Mouse (Mus musculus) liver, embryonic 15.5 days (tissue): Measurements from ENCODE around the gene Lin28a. TPM values are rescaled to one million over a fixed set of nuclear protein-coding genes. Genes with fewer than 3 reads are reported as not detected.

Experiments used
- ATAC-seq: fragments of 200-750 bp; cut with Nextera tagmentation; 2 replicates; pipeline ENCODE4 v1.8.0; 2017; ENCODE audit warnings: moderate number of reproducible peaks, mild to moderate bottlenecking, moderate library complexity; ENCODE audit not compliant: insufficient read depth
- H3K27ac ChIP-seq: fragments of 300-500 bp; sonication (generic); replicated peaks from 2 replicates; pipeline ENCODE4 v1.5.1; 2015; ENCODE audit warnings: mild to moderate bottlenecking, inconsistent platforms
- H3K27me3 ChIP-seq: fragments of 300-500 bp; sonication (generic); 2 replicates; pipeline ENCODE4 v1.6.1; 2015; ENCODE audit warnings: mild to moderate bottlenecking, inconsistent platforms
- H3K36me3 ChIP-seq: fragments of 300-500 bp; sonication (generic); replicated peaks from 2 replicates; pipeline ENCODE4 v1.6.1; 2015; ENCODE audit warnings: moderate library complexity, mild to moderate bottlenecking, inconsistent platforms
- H3K4me1 ChIP-seq: fragments of 300-500 bp; sonication (generic); replicated peaks from 2 replicates; pipeline ENCODE4 v1.6.1; 2015; ENCODE audit warnings: inconsistent platforms
- H3K4me2 ChIP-seq: fragments of 300-500 bp; sonication (generic); 2 replicates; pipeline ENCODE4 v1.6.1; 2015; ENCODE audit warnings: moderate library complexity, mild to moderate bottlenecking, inconsistent platforms
- H3K4me3 ChIP-seq: fragments of 300-500 bp; sonication (generic); replicated peaks from 2 replicates; pipeline ENCODE4 v1.5.1; 2015; ENCODE audit warnings: mild to moderate bottlenecking, inconsistent platforms
- H3K9ac ChIP-seq: fragments of 300-500 bp; sonication (generic); 2 replicates; pipeline ENCODE4 v1.6.1; 2015; ENCODE audit warnings: moderate library complexity, mild to moderate bottlenecking, inconsistent platforms
- H3K9me3 ChIP-seq: fragments of 300-500 bp; sonication (generic); replicated peaks from 2 replicates; pipeline ENCODE4 v1.6.1; 2016; ENCODE audit warnings: inconsistent platforms
- WGBS: fragments of 180-500 bp; shearing (Covaris S2); methylation state at CpG from one replicate; pipeline ENCODE4 v1.1.7; 2015; ENCODE audit warnings: mixed read lengths; ENCODE audit not compliant: insufficient replicate concordance; 5-methylcytosine and 5-hydroxymethylcytosine counted together
- polyA plus RNA-seq: library from polyadenylated mRNA; unstranded; fragments of >200 nt; fragmentation: Nextera tagmentation; extraction: Ambion mirVana; gene quantifications from 2 replicates; pipeline ENCODE4 v1.2.1, GENCODE M21; 2015

The Lin28a gene
- polyA plus RNA-seq = 0.91 and 1.5 TPM in 2 replicates

DNA sequence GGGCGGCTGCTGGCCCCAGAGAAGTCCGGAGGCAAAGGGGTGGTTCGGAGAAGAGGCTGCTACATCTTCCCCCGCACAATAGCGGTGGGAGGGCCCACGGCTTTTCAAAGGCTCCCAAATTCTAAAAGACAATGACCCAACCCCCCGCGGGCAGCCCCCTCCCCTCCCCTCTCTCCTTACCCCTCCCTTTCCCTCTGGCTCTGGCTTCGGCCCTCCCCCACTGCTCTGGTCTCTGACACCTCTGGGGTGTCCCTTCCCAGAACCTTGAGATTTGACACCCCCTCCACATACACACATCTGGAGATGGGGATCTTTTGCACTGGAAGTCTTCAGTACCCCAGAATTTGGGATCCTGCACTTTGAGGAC is at the start of gene Lin28a:
Lin28a (minus strand) TSS at position 63 of the 367 bp plus-strand sequence.
- peaks cover 15% of the 10 kb centered on the region for H3K4me1 ChIP-seq
- no peak for ATAC-seq
- no peaks in the 10 kb centered on the region for H3K9me3 ChIP-seq
- H3K4me3 ChIP-seq = peak within 1 kb of the TSS; percentile 25
- H3K27me3 ChIP-seq = peaks cover 73% of the 10 kb centered on the region
- 6% methylated on average over 9 of the region's 9 CpGs for WGBS
- no peak within 1 kb of the TSS for H3K9ac ChIP-seq
- H3K36me3 ChIP-seq = no peaks in the 10 kb centered on the region
- H3K27ac ChIP-seq = no peak within 1 kb of the TSS
- H3K4me2 ChIP-seq = peak within 1 kb of the TSS; percentile 55

DNA sequence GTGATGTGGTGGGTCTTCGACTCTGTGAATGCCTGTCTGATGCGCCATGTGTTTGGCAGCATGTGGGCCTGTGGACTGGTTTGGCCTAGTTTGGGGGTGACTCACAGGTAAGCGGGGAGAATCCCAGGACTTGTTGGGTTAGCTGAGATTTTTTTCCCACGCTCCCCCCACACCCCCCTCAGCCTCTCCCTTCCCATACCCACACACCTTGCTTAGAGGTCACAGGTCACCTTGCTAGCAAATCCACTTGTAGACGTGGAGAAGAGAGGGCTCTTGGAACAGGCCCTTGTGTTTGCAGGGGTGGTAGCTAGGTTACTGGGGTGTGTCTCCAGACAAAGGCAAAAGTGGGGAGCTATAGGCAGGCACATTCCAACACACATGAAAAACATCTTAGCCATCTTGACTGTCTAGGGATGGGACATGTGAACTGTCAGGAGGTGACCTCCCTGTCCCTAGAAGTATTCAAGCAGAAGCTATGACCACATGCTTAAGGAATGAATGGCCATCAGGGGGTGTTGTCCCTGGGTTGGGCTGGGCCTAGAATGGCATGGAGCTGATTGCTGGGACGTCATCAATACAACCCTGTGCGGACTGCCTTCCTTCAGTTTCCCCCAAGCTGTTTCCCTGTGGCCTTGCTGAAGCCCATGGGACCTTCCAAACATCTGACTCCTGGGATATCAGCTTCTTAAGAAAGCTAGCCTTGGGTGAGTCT is 49.3 kb upstream of the Lin28a start:
- Histone ChIP-seq H3K9ac (no peak overlapping the region), H3K4me1 (no peaks in the 10 kb centered on the region), H3K27ac (no peak overlapping the region), H3K36me3 (no peaks in the 10 kb centered on the region), H3K9me3 (no peaks in the 10 kb centered on the region), H3K27me3 (peaks cover 27% of the 10 kb centered on the region), H3K4me2 (no peak overlapping the region), H3K4me3 (no peak overlapping the region)
- 66% methylated on average over 7 of the region's 7 CpGs for WGBS
- ATAC-seq = no peak

DNA sequence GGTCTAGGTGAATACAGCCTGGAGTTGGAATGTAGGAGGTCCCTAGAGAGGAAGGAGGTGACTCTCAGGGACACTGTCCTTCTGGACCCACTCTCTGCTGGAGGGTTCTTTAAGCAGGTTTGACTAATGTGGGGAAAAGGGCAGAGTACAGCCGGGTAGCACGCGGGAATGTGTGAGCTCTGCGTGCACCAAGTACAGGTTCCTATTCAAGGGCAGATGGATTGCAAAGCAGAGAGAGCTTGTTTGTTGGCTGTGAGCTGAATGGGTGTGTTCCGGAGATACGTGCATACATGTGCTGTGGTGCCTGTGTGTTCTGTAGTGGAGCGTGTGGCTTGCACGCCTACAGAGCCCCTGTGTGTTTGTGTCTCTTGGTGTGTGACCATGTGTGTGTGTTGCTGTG is 48.7 kb upstream of the Lin28a start:
- Histone ChIP-seq H3K27me3 (peaks cover 27% of the 10 kb centered on the region), H3K9me3 (no peaks in the 10 kb centered on the region), H3K4me1 (peaks cover 4% of the 10 kb centered on the region), H3K9ac (no peak overlapping the region), H3K4me3 (no peak overlapping the region), H3K27ac (no peak overlapping the region), H3K4me2 (no peak overlapping the region), H3K36me3 (no peaks in the 10 kb centered on the region)
- 75% methylated on average over 8 of the region's 8 CpGs for WGBS
- peak; percentile 57 for ATAC-seq

DNA sequence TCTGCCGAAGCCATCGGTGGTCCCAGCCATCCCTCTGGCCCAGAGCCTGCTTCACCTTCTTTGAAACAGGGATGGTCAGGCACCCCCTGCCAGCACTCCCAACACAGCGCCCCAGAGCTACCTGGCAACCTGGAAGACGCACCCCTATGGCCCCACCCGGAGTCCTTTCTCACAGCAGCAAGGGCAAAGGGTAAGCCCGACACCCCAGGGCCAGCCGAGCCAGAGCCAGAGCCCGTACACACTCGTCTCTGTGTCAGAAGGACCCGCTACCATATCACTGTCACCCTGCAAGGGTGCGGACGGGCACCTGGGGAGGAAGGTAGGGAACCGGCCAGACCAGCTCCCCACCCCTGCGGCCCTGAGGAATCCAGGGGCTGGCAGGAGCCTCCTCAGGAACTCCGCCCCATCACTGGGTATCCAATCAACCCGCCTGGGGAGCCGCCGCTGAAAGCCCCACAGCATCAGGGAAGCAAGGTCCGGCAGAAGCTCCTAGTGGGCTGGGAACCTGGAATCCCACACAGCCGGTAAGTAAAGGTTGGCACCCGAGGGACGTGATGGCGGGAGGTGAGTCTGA is 46.9 kb upstream of the Lin28a start:
- H3K4me2 ChIP-seq = no peak overlapping the region
- no peak overlapping the region for H3K4me3 ChIP-seq
- H3K9me3 ChIP-seq = no peaks in the 10 kb centered on the region
- no peak overlapping the region for H3K9ac ChIP-seq
- no peak overlapping the region for H3K27ac ChIP-seq
- H3K4me1 ChIP-seq = peaks cover 17% of the 10 kb centered on the region
- no peaks in the 10 kb centered on the region for H3K36me3 ChIP-seq
- 28% methylated on average over 23 of the region's 23 CpGs for WGBS
- ATAC-seq = no peak
- H3K27me3 ChIP-seq = peaks cover 27% of the 10 kb centered on the region

DNA sequence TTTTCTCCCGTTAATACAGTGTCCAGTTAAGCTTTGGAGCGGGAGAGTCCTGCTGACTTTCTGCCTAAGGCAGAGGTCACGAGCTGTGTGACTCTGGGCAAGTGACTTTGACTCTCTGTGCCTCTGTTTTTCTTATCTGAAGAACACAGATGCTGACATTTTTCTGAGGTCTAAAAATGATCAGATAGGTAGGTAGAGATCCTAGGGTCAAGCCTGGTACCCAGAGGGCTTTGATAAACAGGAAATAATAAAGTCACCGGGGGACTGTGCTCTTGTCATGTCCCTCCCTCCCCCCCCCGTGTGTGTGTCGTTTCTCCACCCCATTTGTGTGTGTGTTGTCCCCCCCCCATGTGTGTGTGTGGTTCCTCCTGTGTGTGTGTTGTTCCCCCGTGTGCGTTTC is 43.9 kb upstream of the Lin28a start:
- 27% methylated on average over 8 of the region's 8 CpGs for WGBS
- H3K27me3 ChIP-seq = peaks cover 34% of the 10 kb centered on the region
- H3K36me3 ChIP-seq = no peaks in the 10 kb centered on the region
- no peak overlapping the region for H3K4me3 ChIP-seq
- H3K4me1 ChIP-seq = peaks cover 20% of the 10 kb centered on the region
- no peak overlapping the region for H3K27ac ChIP-seq
- H3K4me2 ChIP-seq = no peak overlapping the region
- 0 out of 2 replicates have a peak, but pooled peaks have one; percentile 14 for ATAC-seq
- H3K9ac ChIP-seq = no peak overlapping the region
- no peaks in the 10 kb centered on the region for H3K9me3 ChIP-seq

DNA sequence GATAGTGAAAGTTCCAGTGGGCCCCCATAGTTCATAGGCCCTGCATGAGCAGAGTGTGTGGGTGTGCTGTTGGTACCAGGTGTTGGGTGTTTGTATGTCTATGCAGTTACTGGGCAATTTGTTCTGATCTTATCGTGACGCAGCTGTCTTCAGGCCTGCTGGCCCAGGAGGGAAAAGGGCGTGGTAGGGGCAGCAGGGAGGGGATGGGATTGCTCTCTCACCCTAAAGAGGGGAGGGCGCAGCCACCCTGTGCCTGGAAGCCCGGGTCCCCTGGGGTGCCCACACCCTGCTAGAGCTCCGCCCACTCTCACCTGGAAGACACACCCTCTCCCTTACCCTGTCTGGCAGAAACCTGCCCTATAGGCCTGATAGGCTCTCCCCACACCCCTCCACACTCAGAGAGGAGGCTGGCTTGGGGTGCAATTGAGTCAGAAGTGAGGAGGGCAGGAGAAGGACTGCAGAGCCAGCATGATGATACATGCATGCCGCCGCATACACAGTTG is 43.4 kb upstream of the Lin28a start:
- Histone ChIP-seq H3K9me3 (no peaks in the 10 kb centered on the region), H3K4me3 (no peak overlapping the region), H3K27ac (no peak overlapping the region), H3K27me3 (peaks cover 34% of the 10 kb centered on the region), H3K9ac (no peak overlapping the region), H3K4me2 (no peak overlapping the region), H3K36me3 (no peaks in the 10 kb centered on the region), H3K4me1 (peaks cover 20% of the 10 kb centered on the region)
- peak; percentile 25; the same call in 1 of the 2 replicates for ATAC-seq
- WGBS = 43% methylated on average over 8 of the region's 8 CpGs

DNA sequence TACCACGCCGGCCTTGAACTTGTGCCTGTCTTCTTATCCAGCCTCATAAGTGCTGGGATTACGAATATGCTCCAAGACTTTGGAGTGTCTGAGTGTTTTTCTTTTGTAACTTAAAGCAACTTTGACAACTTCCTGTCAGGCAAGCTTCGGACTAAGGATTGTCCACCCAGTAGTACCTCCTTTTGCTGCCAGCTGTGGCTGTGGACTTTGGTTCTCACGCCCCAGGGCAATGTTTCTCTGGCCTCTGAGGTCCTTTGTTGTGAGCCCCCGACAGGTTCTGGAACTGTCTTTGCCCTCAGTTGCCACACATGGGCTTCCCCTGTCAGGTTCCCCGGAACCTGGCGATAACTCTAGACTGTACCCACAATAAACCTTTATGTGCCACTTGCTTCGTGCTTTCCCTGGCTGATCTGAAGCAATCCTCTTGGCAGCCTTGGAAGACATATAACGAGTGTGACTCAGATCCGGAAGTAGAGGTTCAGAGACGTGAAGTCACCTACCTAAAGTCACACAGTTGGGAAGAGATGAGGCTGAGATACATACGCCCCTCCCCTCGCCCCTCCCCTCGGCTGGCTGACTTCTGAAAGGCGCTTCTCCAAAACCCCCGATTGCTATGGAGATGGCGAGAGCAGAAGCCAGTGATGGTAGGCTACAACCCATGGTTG is 42.7 kb upstream of the Lin28a start:
- 57% methylated on average over 18 of the region's 18 CpGs for WGBS
- Histone ChIP-seq H3K4me2 (no peak overlapping the region), H3K4me3 (no peak overlapping the region), H3K9me3 (no peaks in the 10 kb centered on the region), H3K36me3 (no peaks in the 10 kb centered on the region), H3K4me1 (peaks cover 20% of the 10 kb centered on the region), H3K27me3 (peaks cover 27% of the 10 kb centered on the region), H3K27ac (no peak overlapping the region), H3K9ac (no peak overlapping the region)
- ATAC-seq = no peak

DNA sequence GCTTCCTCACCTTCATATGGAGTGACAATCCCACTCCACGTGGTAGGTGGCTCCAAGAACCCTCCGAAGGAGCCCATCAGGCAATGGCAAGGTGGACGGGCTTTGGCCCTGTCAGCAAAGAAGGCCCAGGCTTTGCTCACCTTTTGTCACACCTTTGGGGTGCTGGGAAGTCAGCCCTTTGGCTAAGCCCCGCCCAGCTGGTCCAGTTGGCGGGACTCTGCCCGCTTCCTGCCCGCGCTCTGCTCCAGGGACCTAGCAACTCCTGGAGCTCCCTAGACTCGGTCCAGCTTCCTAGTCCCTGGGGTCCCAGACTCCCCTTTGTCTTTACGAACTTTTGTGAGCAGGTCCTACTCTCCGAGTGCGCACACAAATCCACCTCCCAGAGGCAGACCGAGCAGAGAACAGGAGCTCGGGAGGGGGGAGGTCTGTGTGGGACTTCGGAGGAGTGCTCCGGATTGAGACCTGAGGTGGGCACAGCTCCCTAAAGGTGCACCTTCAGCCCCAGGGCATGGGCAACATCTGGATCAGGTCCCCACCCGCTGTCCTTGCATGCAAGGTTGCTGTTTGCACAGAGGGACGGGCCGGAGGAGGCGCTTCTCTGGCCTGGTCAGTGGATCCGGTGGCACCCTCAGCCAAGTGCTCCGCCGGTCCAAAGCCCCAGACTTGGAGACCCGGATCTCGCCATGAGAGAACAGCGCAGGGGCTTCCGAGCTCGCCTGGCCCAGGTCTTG is 41.7 kb upstream of the Lin28a start, which contains the start of gene Crybg2:
Crybg2 (plus strand) TSS at position 681 of the 731 bp plus-strand sequence.
- peak within 1 kb of the TSS; percentile 25 for H3K4me2 ChIP-seq
- no peaks in the 10 kb centered on the region for H3K36me3 ChIP-seq
- ATAC-seq = no peak

DNA sequence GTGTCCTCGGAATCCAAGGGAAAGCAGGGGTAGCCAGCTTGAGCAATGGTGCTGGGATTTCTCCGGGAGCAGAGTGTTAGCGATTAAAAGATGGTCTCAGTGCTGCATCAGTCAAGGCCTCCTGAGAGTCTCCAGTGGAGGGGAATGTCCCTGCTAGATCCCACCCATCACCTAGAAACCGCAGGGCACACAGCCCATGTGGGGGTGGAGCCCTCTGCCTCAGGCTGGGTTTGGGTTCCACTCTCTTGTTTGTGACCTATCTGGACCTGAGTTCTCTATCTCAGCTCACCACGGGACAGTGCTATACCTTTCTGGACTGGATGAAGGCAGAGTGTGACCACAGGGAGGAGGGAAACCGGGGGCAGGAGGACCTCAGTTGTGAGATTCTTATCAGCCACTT is 40.3 kb upstream of the Lin28a start:
- ATAC-seq = no peak
- H3K27ac ChIP-seq = no peak overlapping the region
- 55% methylated on average over 6 of the region's 6 CpGs for WGBS

More for the DNA sequence above, 41.7 kb upstream of the Lin28a start, which contains the start of gene Crybg2:
- 59% methylated on average over 28 of the region's 28 CpGs for WGBS
- Histone ChIP-seq H3K9me3 (no peaks in the 10 kb centered on the region), H3K27me3 (peaks cover 19% of the 10 kb centered on the region), H3K4me1 (peaks cover 20% of the 10 kb centered on the region), H3K27ac (no peak within 1 kb of the TSS), H3K9ac (no peak within 1 kb of the TSS), H3K4me3 (no peak within 1 kb of the TSS)

DNA sequence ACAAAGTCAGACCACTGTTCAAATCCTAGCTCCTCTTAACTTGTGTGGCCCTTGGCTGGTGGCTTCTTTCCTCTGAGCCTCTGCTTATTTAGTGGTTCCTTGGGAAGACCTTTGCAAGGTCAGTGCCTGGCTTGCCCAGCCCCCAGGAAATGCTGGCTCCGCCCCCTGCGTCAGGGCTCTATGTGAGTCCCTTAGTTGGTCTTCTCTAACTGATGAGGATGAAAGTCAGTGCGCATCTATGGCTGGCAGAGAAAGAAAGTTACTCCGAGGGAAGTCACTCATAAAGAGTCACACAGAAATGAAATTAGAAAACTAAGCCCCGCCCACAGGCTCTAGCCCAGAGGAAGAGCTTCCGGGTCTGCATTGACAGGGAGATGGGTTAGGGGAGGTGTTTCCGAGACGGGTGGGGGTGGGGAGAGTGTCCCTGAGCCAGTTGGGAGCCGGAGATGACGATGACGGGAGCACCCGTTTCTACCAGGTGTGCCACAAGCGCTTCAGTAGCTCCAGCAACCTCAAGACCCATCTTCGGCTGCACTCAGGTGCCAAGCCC is 39.6 kb upstream of the Lin28a start:
- Histone ChIP-seq H3K4me1 (peaks cover 20% of the 10 kb centered on the region), H3K4me2 (peak overlapping the region; percentile 37), H3K4me3 (peak overlapping the region; percentile 11; the same call in 1 of the 2 replicates), H3K27me3 (peaks cover 10% of the 10 kb centered on the region), H3K9ac (no peak overlapping the region), H3K27ac (no peak overlapping the region), H3K9me3 (no peaks in the 10 kb centered on the region), H3K36me3 (no peaks in the 10 kb centered on the region)
- no peak for ATAC-seq
- WGBS = 19% methylated on average over 14 of the region's 14 CpGs

More for the DNA sequence above, 40.3 kb upstream of the Lin28a start:
- H3K36me3 ChIP-seq = no peaks in the 10 kb centered on the region
- H3K4me3 ChIP-seq = no peak overlapping the region
- peaks cover 20% of the 10 kb centered on the region for H3K4me1 ChIP-seq
- peak overlapping the region; percentile 37; the same call in 1 of the 2 replicates for H3K4me2 ChIP-seq
- no peaks in the 10 kb centered on the region for H3K9me3 ChIP-seq
- H3K27me3 ChIP-seq = peaks cover 10% of the 10 kb centered on the region
- no peak overlapping the region for H3K9ac ChIP-seq
